Mouse (Mus musculus) layer of hippocampus, adult 8-10 months (tissue): ENCODE measurements around the gene Trim41. TPM values are rescaled to one million over a fixed set of nuclear protein-coding genes. Genes with fewer than 3 reads are reported as not detected.
"Not testable (repeated sequence)": the region's sequence is repeated elsewhere in the genome, so short reads cannot be mapped to it uniquely, and the experiment has no call there.

Experiments
- DNase-seq, 2 experiments: peaks; one replicate each; pipeline ENCODE4 v3.0.0; 2022; ENCODE audit warnings: low spot score in 2 of 2
- total RNA-seq, 4 experiments: library from RNA; stranded (reverse); gene quantifications; 2 replicates each; pipeline ENCODE4 v1.2.4; 2022

Trim41 gene
- 10 to 100 TPM; 45.7 to 73.5 (median 57.9) TPM for total RNA-seq

- DNase-seq = peak; percentile 98
Measured at GRCm38 (mm10) chr11:48816800-48817665, at the start of gene Trim41. TSS of gene Trim41 (minus strand) at chr11:48817353.

GRCm38 (mm10) chr11:48866481-48866880 is 49.3 kb upstream of the Trim41 start:
- DNase-seq = no peak

GRCm38 (mm10) chr11:48863808-48864207 is 46.7 kb upstream of the Trim41 start:
- DNase-seq = no peak

- DNase-seq = no peak
Measured at GRCm38 (mm10) chr11:48862784-48863319, 45.7 kb upstream of the Trim41 start.

- DNase-seq = peak in 1 of 2 experiments; percentile 63
Measured at GRCm38 (mm10) chr11:48859014-48859413, 41.9 kb upstream of the Trim41 start.

GRCm38 (mm10) chr11:48853474-48854180 is 36.5 kb upstream of the Trim41 start:
- DNase-seq = peak; percentile 87 to 97

GRCm38 (mm10) chr11:48852624-48853473 is 35.7 kb upstream of the Trim41 start:
- no peak for DNase-seq

- no peak for DNase-seq
Measured at GRCm38 (mm10) chr11:48852190-48852589, 35.0 kb upstream of the Trim41 start.

- DNase-seq = no peak
Measured at GRCm38 (mm10) chr11:48851270-48851995, 34.3 kb upstream of the Trim41 start.

- DNase-seq = no peak
Measured at GRCm38 (mm10) chr11:48850240-48850639, 33.1 kb upstream of the Trim41 start.

GRCm38 (mm10) chr11:48846881-48847280 is 29.7 kb upstream of the Trim41 start:
- DNase-seq = no peak

- not testable (repeated sequence) for DNase-seq
Measured at GRCm38 (mm10) chr11:48846362-48846761, 29.2 kb upstream of the Trim41 start.

- DNase-seq = no peak
Measured at GRCm38 (mm10) chr11:48845244-48845815, 28.2 kb upstream of the Trim41 start.

- DNase-seq = no peak
Measured at GRCm38 (mm10) chr11:48844309-48844708, 27.2 kb upstream of the Trim41 start.

- DNase-seq = no peak
Measured at GRCm38 (mm10) chr11:48843202-48843601, 26.0 kb upstream of the Trim41 start.

GRCm38 (mm10) chr11:48842378-48842792 is 25.2 kb upstream of the Trim41 start:
- no peak for DNase-seq

- DNase-seq = no peak
Measured at GRCm38 (mm10) chr11:48841213-48841612, 24.1 kb upstream of the Trim41 start.

GRCm38 (mm10) chr11:48840805-48841204 is 23.7 kb upstream of the Trim41 start:
- no peak for DNase-seq

- no peak for DNase-seq
Measured at GRCm38 (mm10) chr11:48838879-48839680, 21.9 kb upstream of the Trim41 start.
